Mouse (Mus musculus) E14TG2a.4 (cell line): ENCODE results near the gene Unc45b.

ENCODE experiments used
- H3K27me3 ChIP-seq: 2 replicates; pipeline ENCODE4 v1.6.1; 2014; ENCODE audit warnings: low read length, control low read depth; ENCODE audit not compliant: insufficient read depth
- H3K36me3 ChIP-seq: 2 replicates; pipeline ENCODE4 v1.6.1; 2014; ENCODE audit warnings: low read length, control low read depth; ENCODE audit not compliant: insufficient read depth
- H3K4me1 ChIP-seq: replicated peaks from 2 replicates; pipeline ENCODE4 v1.6.1; 2014; ENCODE audit warnings: low read depth, low read length, control low read depth
- H3K4me3 ChIP-seq: replicated peaks from 2 replicates; pipeline ENCODE4 v1.5.1; 2014; ENCODE audit warnings: mild to moderate bottlenecking, low read length
- H3K9me3 ChIP-seq: 2 replicates; pipeline ENCODE4 v1.6.1; 2014; ENCODE audit warnings: low read length, control low read depth
- CTCF ChIP-seq: conservative IDR thresholded peaks from 2 replicates; pipeline ENCODE4 v1.5.1; 2014; ENCODE audit warnings: low read length
- NANOG ChIP-seq: IDR thresholded peaks from 2 replicates; pipeline ENCODE4 v1.6.1; 2014; ENCODE audit warnings: borderline replicate concordance, low read length, mixed read lengths
- POU5F1 ChIP-seq: IDR thresholded peaks from 2 replicates; pipeline ENCODE4 v1.6.1; 2014; ENCODE audit warnings: low read length, borderline replicate concordance

Gene Unc45b

GRCm38 (mm10) chr11:82910250-82910649 lies at the start of gene Unc45b:
Unc45b (plus strand) TSS chr11:82910550.
- peaks cover 40% of the 10 kb centered on the region for H3K27me3 ChIP-seq
- peaks cover 56% of the 10 kb centered on the region for H3K4me1 ChIP-seq
- no peaks in the 10 kb centered on the region for H3K9me3 ChIP-seq
- TF ChIP-seq POU5F1 (no peak), NANOG (no peak), CTCF (no peak)
- H3K4me3 ChIP-seq, result no peak within 1 kb of the TSS
- H3K36me3 ChIP-seq, result peaks cover 23% of the 10 kb centered on the region

- Histone ChIP-seq H3K36me3 (no peaks in the 10 kb centered on the region), H3K4me3 (no peak overlapping the region), H3K9me3 (no peaks in the 10 kb centered on the region), H3K27me3 (no peaks in the 10 kb centered on the region; the same call in 1 of the 2 replicates), H3K4me1 (peaks cover 37% of the 10 kb centered on the region)
- TF ChIP-seq CTCF, result no peak
- TF ChIP-seq POU5F1, result no peak
- no peak for TF ChIP-seq NANOG
Measured at GRCm38 (mm10) chr11:82860759-82861158, 49.6 kb upstream of the Unc45b start.

GRCm38 (mm10) chr11:82861558-82861957 lies 48.8 kb upstream of the Unc45b start:
- Histone ChIP-seq H3K4me3 (no peak overlapping the region), H3K36me3 (no peaks in the 10 kb centered on the region), H3K9me3 (no peaks in the 10 kb centered on the region), H3K27me3 (no peaks in the 10 kb centered on the region; the same call in 1 of the 2 replicates), H3K4me1 (peaks cover 33% of the 10 kb centered on the region)
- TF ChIP-seq NANOG (no peak), POU5F1 (no peak)

GRCm38 (mm10) chr11:82862638-82863037 lies 47.7 kb upstream of the Unc45b start:
- no peak for TF ChIP-seq POU5F1
- TF ChIP-seq NANOG, result no peak
- no peak for TF ChIP-seq CTCF
- Histone ChIP-seq H3K27me3 (peaks cover under 1% of the 10 kb centered on the region; the same call in 1 of the 2 replicates), H3K4me3 (no peak overlapping the region), H3K36me3 (no peaks in the 10 kb centered on the region), H3K9me3 (no peaks in the 10 kb centered on the region), H3K4me1 (peaks cover 34% of the 10 kb centered on the region)

- no peaks in the 10 kb centered on the region for H3K36me3 ChIP-seq
- TF ChIP-seq CTCF (no peak), NANOG (no peak), POU5F1 (no peak)
- no peak overlapping the region for H3K4me3 ChIP-seq
- H3K9me3 ChIP-seq, result no peaks in the 10 kb centered on the region
- peaks cover 31% of the 10 kb centered on the region for H3K4me1 ChIP-seq
- H3K27me3 ChIP-seq, result peaks cover 4% of the 10 kb centered on the region; the same call in 1 of the 2 replicates
Measured at GRCm38 (mm10) chr11:82863059-82863458, 47.3 kb upstream of the Unc45b start.

- H3K27me3 ChIP-seq, result peaks cover 6% of the 10 kb centered on the region; the same call in 1 of the 2 replicates
- H3K4me1 ChIP-seq, result peaks cover 28% of the 10 kb centered on the region
- no peaks in the 10 kb centered on the region for H3K9me3 ChIP-seq
- H3K4me3 ChIP-seq, result no peak overlapping the region
- TF ChIP-seq CTCF, result no peak
- TF ChIP-seq NANOG, result no peak
- TF ChIP-seq POU5F1, result no peak
- H3K36me3 ChIP-seq, result no peaks in the 10 kb centered on the region
Measured at GRCm38 (mm10) chr11:82863488-82863931, 46.8 kb upstream of the Unc45b start.

- Histone ChIP-seq H3K36me3 (no peaks in the 10 kb centered on the region), H3K4me3 (no peak overlapping the region), H3K9me3 (no peaks in the 10 kb centered on the region), H3K4me1 (peaks cover 30% of the 10 kb centered on the region), H3K27me3 (peaks cover 6% of the 10 kb centered on the region; the same call in 1 of the 2 replicates)
- TF ChIP-seq NANOG, result no peak
- no peak for TF ChIP-seq CTCF
- TF ChIP-seq POU5F1, result no peak
Measured at GRCm38 (mm10) chr11:82865957-82866356, 44.4 kb upstream of the Unc45b start.

GRCm38 (mm10) chr11:82866850-82867564 lies 43.3 kb upstream of the Unc45b start:
- peaks cover 6% of the 10 kb centered on the region; the same call in 1 of the 2 replicates for H3K27me3 ChIP-seq

GRCm38 (mm10) chr11:82867956-82868355 lies 42.4 kb upstream of the Unc45b start:
- Histone ChIP-seq H3K4me1 (peaks cover 38% of the 10 kb centered on the region), H3K27me3 (peaks cover 6% of the 10 kb centered on the region; the same call in 1 of the 2 replicates), H3K36me3 (no peaks in the 10 kb centered on the region), H3K4me3 (no peak overlapping the region), H3K9me3 (no peaks in the 10 kb centered on the region)
- TF ChIP-seq POU5F1, result no peak
- TF ChIP-seq CTCF, result no peak
- no peak for TF ChIP-seq NANOG

More at GRCm38 (mm10) chr11:82866850-82867564, 43.3 kb upstream of the Unc45b start:
- Histone ChIP-seq H3K9me3 (no peaks in the 10 kb centered on the region), H3K36me3 (no peaks in the 10 kb centered on the region), H3K4me3 (no peak overlapping the region), H3K4me1 (peaks cover 31% of the 10 kb centered on the region)
- TF ChIP-seq POU5F1 (no peak), CTCF (no peak), NANOG (peak; percentile 90)
